Mouse (Mus musculus) midbrain, embryonic 16.5 days (tissue): ENCODE data around the gene Bsn. TPM values are rescaled to one million over a fixed set of nuclear protein-coding genes. Genes with fewer than 3 reads are reported as not detected.
"Not testable (repeated sequence)": the region's sequence is repeated elsewhere in the genome, so short reads cannot be mapped to it uniquely, and the experiment has no call there.

Source experiments
- ATAC-seq: fragments of 200-750 bp; cut with Nextera tagmentation; 2 replicates; pipeline ENCODE4 v1.8.0; 2017; ENCODE audit warnings: moderate TSS enrichment
- H3K27ac ChIP-seq: fragments of 300-500 bp; sonication (generic); 2 replicates; pipeline ENCODE4 v1.5.1; 2014; ENCODE audit warnings: mild to moderate bottlenecking, low read length, mixed read lengths
- H3K27me3 ChIP-seq: fragments of 300-500 bp; sonication (generic); 2 replicates; pipeline ENCODE4 v1.6.1; 2014; ENCODE audit warnings: low read depth, low read length, mixed read lengths; ENCODE audit not compliant: control insufficient read depth, insufficient read depth
- H3K36me3 ChIP-seq: fragments of 300-500 bp; sonication (generic); 2 replicates; pipeline ENCODE4 v1.6.1; 2014; ENCODE audit warnings: mild to moderate bottlenecking, low read length, moderate library complexity, mixed read lengths; ENCODE audit not compliant: control insufficient read depth, insufficient read depth
- H3K4me1 ChIP-seq: fragments of 300-500 bp; sonication (generic); 2 replicates; pipeline ENCODE4 v1.6.1; 2014; ENCODE audit warnings: mild to moderate bottlenecking, low read length, mixed read lengths; ENCODE audit not compliant: control insufficient read depth, insufficient read depth
- H3K4me2 ChIP-seq: fragments of 300-500 bp; sonication (generic); 2 replicates; pipeline ENCODE4 v1.6.1; 2014; ENCODE audit warnings: mild to moderate bottlenecking, low read length, mixed read lengths
- H3K4me3 ChIP-seq: fragments of 300-500 bp; sonication (generic); 2 replicates; pipeline ENCODE4 v1.5.1; 2014; ENCODE audit warnings: low read depth, mild to moderate bottlenecking, low read length, moderate library complexity, mixed read lengths
- H3K9ac ChIP-seq: fragments of 300-500 bp; sonication (generic); 2 replicates; pipeline ENCODE4 v1.6.1; 2014; ENCODE audit warnings: low read depth, low read length, mixed read lengths
- H3K9me3 ChIP-seq: fragments of 300-500 bp; sonication (generic); replicated peaks from 2 replicates; pipeline ENCODE4 v1.6.1; 2014; ENCODE audit warnings: mild to moderate bottlenecking, low read length, mixed read lengths; ENCODE audit not compliant: control insufficient read depth, poor library complexity, severe bottlenecking
- WGBS: fragments of 180-500 bp; shearing (Covaris S2); extraction: QIAGEN DNeasy Blood & Tissue Kit; methylation state at CpG from one replicate; pipeline ENCODE4 v1.1.7; 2014; 5-methylcytosine and 5-hydroxymethylcytosine counted together
- polyA plus RNA-seq: library from polyadenylated mRNA; unstranded; fragments of >200 nt; fragmentation: Nextera tagmentation; extraction: Ambion mirVana; gene quantifications from 2 replicates; pipeline ENCODE4 v1.2.1, GENCODE M21; 2015

Bsn gene
- polyA plus RNA-seq, 1 experiment from 2014 or later, result 8.6 TPM

GRCm38 (mm10) chr9:108203015-108203414, 12.8 kb upstream of the Bsn start:
- H3K27ac ChIP-seq, result no peak overlapping the region
- H3K4me1 ChIP-seq, result peaks cover 23% of the 10 kb centered on the region
- WGBS, result 38% methylated on average over 13 of the region's 13 CpGs
- H3K9me3 ChIP-seq, result no peaks in the 10 kb centered on the region
- peaks cover 9% of the 10 kb centered on the region for H3K36me3 ChIP-seq
- H3K4me3 ChIP-seq, result no peak overlapping the region
- H3K9ac ChIP-seq, result no peak overlapping the region
- ATAC-seq, result no peak
- no peaks in the 10 kb centered on the region for H3K27me3 ChIP-seq
- H3K4me2 ChIP-seq, result no peak overlapping the region

- no peak overlapping the region for H3K9ac ChIP-seq
- no peaks in the 10 kb centered on the region for H3K27me3 ChIP-seq
- H3K4me1 ChIP-seq, result peaks cover 23% of the 10 kb centered on the region
- no peak overlapping the region for H3K27ac ChIP-seq
- no peaks in the 10 kb centered on the region for H3K9me3 ChIP-seq
- ATAC-seq, result no peak
- H3K4me2 ChIP-seq, result no peak overlapping the region
- H3K4me3 ChIP-seq, result no peak overlapping the region
- peaks cover 2% of the 10 kb centered on the region; the same call in 1 of the 2 replicates for H3K36me3 ChIP-seq
- WGBS, result 98% methylated on average over 2 of the region's 2 CpGs
These were observed 12.0 kb upstream of the Bsn start for GRCm38 (mm10) chr9:108202169-108202568.

GRCm38 (mm10) chr9:108201160-108201559, 11.0 kb upstream of the Bsn start:
- H3K4me3 ChIP-seq, result peak overlapping the region; percentile 21
- ATAC-seq, result peak; percentile 85
- 0% methylated on average over 13 of the region's 13 CpGs for whole genome bisulfite sequencing
- peaks cover 26% of the 10 kb centered on the region for H3K4me1 ChIP-seq
- peak overlapping the region; percentile 46; the same call in 1 of the 2 replicates for H3K9ac ChIP-seq
- peak overlapping the region; percentile 53 for H3K4me2 ChIP-seq
- no peak overlapping the region for H3K27ac ChIP-seq
- H3K36me3 ChIP-seq, result no peaks in the 10 kb centered on the region
- H3K27me3 ChIP-seq, result no peaks in the 10 kb centered on the region
- no peaks in the 10 kb centered on the region for H3K9me3 ChIP-seq

- no peak overlapping the region for H3K4me3 ChIP-seq
- H3K36me3 ChIP-seq, result no peaks in the 10 kb centered on the region
- H3K27ac ChIP-seq, result no peak overlapping the region
- H3K9me3 ChIP-seq, result no peaks in the 10 kb centered on the region
- H3K9ac ChIP-seq, result no peak overlapping the region
- WGBS, result 46% methylated on average over 4 of the region's 4 CpGs
- ATAC-seq, result no peak
- H3K4me2 ChIP-seq, result no peak overlapping the region
- no peaks in the 10 kb centered on the region for H3K27me3 ChIP-seq
- peaks cover 11% of the 10 kb centered on the region; the same call in 1 of the 2 replicates for H3K4me1 ChIP-seq
These were observed 8.4 kb upstream of the Bsn start for GRCm38 (mm10) chr9:108198621-108199020.

- peaks cover 11% of the 10 kb centered on the region; the same call in 1 of the 2 replicates for H3K4me1 ChIP-seq
- ATAC-seq, result no peak
- peak overlapping the region; percentile 31 for H3K4me2 ChIP-seq
- no peak overlapping the region for H3K27ac ChIP-seq
- no peaks in the 10 kb centered on the region for H3K36me3 ChIP-seq
- H3K9ac ChIP-seq, result no peak overlapping the region
- H3K9me3 ChIP-seq, result no peaks in the 10 kb centered on the region
- H3K4me3 ChIP-seq, result no peak overlapping the region
- H3K27me3 ChIP-seq, result no peaks in the 10 kb centered on the region
- WGBS, result 22% methylated on average over 24 of the region's 24 CpGs
These were observed 6.9 kb upstream of the Bsn start for GRCm38 (mm10) chr9:108196920-108197677.

GRCm38 (mm10) chr9:108196222-108196621, 6.0 kb upstream of the Bsn start:
- H3K36me3 ChIP-seq, ATAC-seq, H3K9ac ChIP-seq, H3K4me2 ChIP-seq, H3K27ac ChIP-seq, H3K27me3 ChIP-seq, H3K4me3 ChIP-seq, H3K9me3 ChIP-seq: not testable (repeated sequence)
- 70% methylated on average over 5 of the region's 6 CpGs for WGBS
- peaks cover 11% of the 10 kb centered on the region; the same call in 1 of the 2 replicates for H3K4me1 ChIP-seq

- no peak; the same call in 1 of the 2 replicates for ATAC-seq
- WGBS, result 23% methylated on average over 5 of the region's 5 CpGs
These were observed 747 bp downstream of the Bsn start for GRCm38 (mm10) chr9:108189488-108189786.

GRCm38 (mm10) chr9:108189023-108189422, 1.2 kb downstream of the Bsn start:
- H3K36me3 ChIP-seq, result peaks cover 7% of the 10 kb centered on the region
- no peak overlapping the region; the same call in 1 of the 2 replicates for H3K27ac ChIP-seq
- peak overlapping the region; percentile 83 for H3K4me3 ChIP-seq
- H3K9me3 ChIP-seq, result no peaks in the 10 kb centered on the region
- peak overlapping the region; percentile 74 for H3K4me2 ChIP-seq
- peaks cover 20% of the 10 kb centered on the region for H3K4me1 ChIP-seq
- H3K9ac ChIP-seq, result peak overlapping the region; percentile 87
- 81% methylated on average over 7 of the region's 7 CpGs for WGBS
- no peaks in the 10 kb centered on the region for H3K27me3 ChIP-seq
- ATAC-seq, result no peak

More at GRCm38 (mm10) chr9:108189488-108189786, 747 bp downstream of the Bsn start:
- peak overlapping the region; percentile 74 for H3K4me2 ChIP-seq
- peak overlapping the region; percentile 83 for H3K4me3 ChIP-seq
- H3K27ac ChIP-seq, result peak overlapping the region; percentile 73
- H3K27me3 ChIP-seq, result no peaks in the 10 kb centered on the region
- no peaks in the 10 kb centered on the region for H3K9me3 ChIP-seq
- H3K4me1 ChIP-seq, result peaks cover 20% of the 10 kb centered on the region
- H3K9ac ChIP-seq, result peak overlapping the region; percentile 87
- H3K36me3 ChIP-seq, result peaks cover 7% of the 10 kb centered on the region

GRCm38 (mm10) chr9:108188511-108188910, 1.7 kb downstream of the Bsn start:
- peak overlapping the region; percentile 87; the same call in 1 of the 2 replicates for H3K9ac ChIP-seq

More at GRCm38 (mm10) chr9:108188511-108188910, 1.7 kb downstream of the Bsn start:
- Histone ChIP-seq H3K27ac (no peak overlapping the region), H3K9me3 (no peaks in the 10 kb centered on the region), H3K4me1 (peaks cover 20% of the 10 kb centered on the region), H3K27me3 (no peaks in the 10 kb centered on the region), H3K4me3 (peak overlapping the region; percentile 83; the same call in 1 of the 2 replicates), H3K4me2 (peak overlapping the region; percentile 74), H3K36me3 (peaks cover 7% of the 10 kb centered on the region)
- WGBS, result 78% methylated on average over 8 of the region's 8 CpGs
- ATAC-seq, result no peak
